Mouse (Mus musculus): Measurements from ENCODE around the gene Gemin2. TPM values are rescaled to one million over a fixed set of nuclear protein-coding genes. Genes with fewer than 3 reads are reported as not detected.

Gene Gemin2
- total and polyA plus RNA-seq, 2 experiments from 2014 or later: 6.9 to 10.6 TPM

DNA sequence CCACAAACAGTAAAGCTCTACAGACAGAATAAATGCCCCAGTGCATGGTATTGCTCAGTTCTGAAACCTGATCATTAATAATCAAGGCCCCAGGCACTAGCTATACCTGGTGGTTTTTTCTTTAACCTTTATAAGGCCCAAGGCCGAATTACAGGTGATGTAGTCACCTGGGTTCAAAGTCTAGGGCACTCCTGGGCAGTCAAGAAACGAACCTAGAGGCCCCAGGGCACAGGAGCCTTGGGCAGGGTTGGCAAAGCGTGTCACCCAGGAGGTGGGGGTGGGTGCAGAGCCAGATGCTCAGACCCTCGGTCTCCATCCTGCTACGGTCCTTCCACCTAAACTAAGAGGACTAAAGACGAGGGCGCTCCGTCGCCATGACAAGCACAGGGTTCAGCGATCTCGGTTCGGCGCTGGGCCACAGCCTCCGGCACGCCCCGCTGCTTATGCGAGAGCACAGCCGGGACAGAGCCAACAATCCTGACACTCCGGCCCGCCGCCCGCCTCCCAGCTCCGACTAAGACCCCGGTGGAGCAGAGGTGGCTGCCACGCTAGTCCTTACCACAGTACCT is 1.8 kb upstream of the Gemin2 start:
- WGBS: 1% methylated on average over 25 of the region's 25 CpGs
- DNase-seq (ENCODE audit: low spot score): no peak
- H3K4me1 ChIP-seq (ENCODE audit: insufficient read depth, low read length): peaks cover 2% of the 10 kb centered on the region; the same call in 1 of the 2 replicates
- TF ChIP-seq CTCF (IDR thresholded peaks at IDR 0.05): no peak
- peak overlapping the region; percentile 88 for H3K4me3 ChIP-seq (ENCODE audit: low read depth, low read length)
- H3K4me2 ChIP-seq (ENCODE audit: low read depth, low read length, poor library complexity, severe bottlenecking): peak overlapping the region; percentile 76
- no peaks in the 10 kb centered on the region for H3K27me3 ChIP-seq (ENCODE audit: insufficient read depth, low read length)
- peak overlapping the region; percentile 86 for H3K9ac ChIP-seq (replicated peaks; ENCODE audit: low read length, poor library complexity, severe bottlenecking)
- peaks cover 5% of the 10 kb centered on the region; the same call in 1 of the 2 replicates for H3K36me3 ChIP-seq (ENCODE audit: insufficient read depth, low read length)
- no peak for ATAC-seq (ENCODE audit: low FRiP score)
- peak overlapping the region; percentile 89 for H3K27ac ChIP-seq (ENCODE audit: low read depth, low read length)
- no peaks in the 10 kb centered on the region for H3K9me3 ChIP-seq (ENCODE audit: low read length)

DNA sequence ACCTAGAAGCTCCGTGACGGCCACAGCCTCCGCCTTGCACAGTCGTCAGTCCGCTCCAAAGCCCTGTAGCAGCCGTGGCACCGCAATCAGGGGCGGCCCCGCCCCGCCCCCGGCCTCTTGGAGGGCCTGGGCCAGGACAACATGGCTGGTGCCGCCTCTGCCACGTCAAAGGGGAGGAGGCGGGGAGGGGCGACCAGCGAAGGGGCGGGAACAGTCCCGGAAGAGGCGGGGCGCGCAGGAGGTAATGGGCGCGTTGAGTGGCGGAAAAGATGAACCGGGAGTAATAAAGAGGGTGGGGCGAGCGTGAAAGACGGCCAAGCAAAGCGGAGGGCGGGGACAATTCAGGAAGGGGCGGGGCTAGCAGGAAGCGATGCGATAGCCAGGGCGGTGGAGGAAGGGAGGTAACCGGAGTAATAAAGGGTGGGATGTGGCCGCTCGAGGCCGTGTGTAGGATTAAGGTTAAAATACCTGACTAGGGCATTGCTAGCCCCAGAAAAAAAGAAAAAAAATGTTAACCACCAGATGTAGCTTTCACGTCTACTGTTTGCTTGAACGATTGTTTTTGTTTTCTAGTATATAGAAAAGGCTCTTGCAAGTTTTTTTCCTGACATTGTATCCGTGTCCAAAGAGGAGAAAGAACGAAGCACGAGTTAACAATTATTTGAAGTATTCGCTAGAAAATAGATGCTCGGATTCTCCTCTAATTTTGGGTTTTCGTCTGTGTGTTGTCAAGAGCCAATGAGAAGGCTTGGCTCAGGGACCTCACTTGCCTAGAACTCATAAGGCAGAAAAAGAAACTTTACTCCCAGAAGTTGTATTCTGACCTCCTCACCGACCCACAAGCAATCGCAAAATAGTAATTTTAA is 1.1 kb upstream of the Gemin2 start, which contains the start of gene Sec23a:
TSS of gene Sec23a (minus strand) at position 174 of the 866 bp plus-strand sequence.
- under 1% methylated on average over 46 of the region's 48 CpGs for WGBS
- peak within 1 kb of the TSS; percentile 86 for H3K9ac ChIP-seq (replicated peaks; ENCODE audit: low read length, poor library complexity, severe bottlenecking)
- H3K4me2 ChIP-seq (ENCODE audit: low read depth, low read length, poor library complexity, severe bottlenecking): peak within 1 kb of the TSS; percentile 76
- H3K27me3 ChIP-seq (ENCODE audit: insufficient read depth, low read length): no peaks in the 10 kb centered on the region
- ATAC-seq (ENCODE audit: low FRiP score): peak; percentile 96
- H3K36me3 ChIP-seq (ENCODE audit: insufficient read depth, low read length): no peaks in the 10 kb centered on the region
- peak within 1 kb of the TSS; percentile 88 for H3K4me3 ChIP-seq (ENCODE audit: low read depth, low read length)
- TF ChIP-seq CTCF (IDR thresholded peaks at IDR 0.05): no peak
- H3K27ac ChIP-seq (ENCODE audit: low read depth, low read length): peak within 1 kb of the TSS; percentile 89
- H3K9me3 ChIP-seq (ENCODE audit: low read length): no peaks in the 10 kb centered on the region
- H3K4me1 ChIP-seq (ENCODE audit: insufficient read depth, low read length): peaks cover 2% of the 10 kb centered on the region; the same call in 1 of the 2 replicates
- peak; percentile 97 for DNase-seq (ENCODE audit: low spot score)

- Histone ChIP-seq H3K9ac (replicated peaks; ENCODE audit: low read length, poor library complexity, severe bottlenecking) (peak overlapping the region; percentile 39; the same call in 1 of the 2 replicates), H3K4me1 (ENCODE audit: insufficient read depth, low read length) (peaks cover 2% of the 10 kb centered on the region; the same call in 1 of the 2 replicates), H3K36me3 (ENCODE audit: insufficient read depth, low read length) (no peaks in the 10 kb centered on the region), H3K27ac (ENCODE audit: low read depth, low read length) (no peak overlapping the region), H3K4me3 (ENCODE audit: low read depth, low read length) (peak overlapping the region; percentile 88), H3K27me3 (ENCODE audit: insufficient read depth, low read length) (no peaks in the 10 kb centered on the region), H3K9me3 (ENCODE audit: low read length) (no peaks in the 10 kb centered on the region), H3K4me2 (ENCODE audit: low read depth, low read length, poor library complexity, severe bottlenecking) (peak overlapping the region; percentile 76)
- TF ChIP-seq CTCF (IDR thresholded peaks at IDR 0.05): no peak
- no peak for DNase-seq (ENCODE audit: low spot score)
- 4% methylated on average over 7 of the region's 7 CpGs for WGBS
- ATAC-seq (ENCODE audit: low FRiP score): no peak
Observed at GRCm38 (mm10) chr12:59012710-59013091, 492 bp upstream of the Gemin2 start.

GRCm38 (mm10) chr12:59017970-59018369 is 4.8 kb downstream of the Gemin2 start:
- ATAC-seq (ENCODE audit: low FRiP score): no peak
- 92% methylated on average over 8 of the region's 8 CpGs for WGBS
- Histone ChIP-seq H3K4me3 (ENCODE audit: low read depth, low read length) (no peak overlapping the region), H3K27ac (ENCODE audit: low read depth, low read length) (no peak overlapping the region), H3K27me3 (ENCODE audit: insufficient read depth, low read length) (no peaks in the 10 kb centered on the region), H3K36me3 (ENCODE audit: insufficient read depth, low read length) (peaks cover 10% of the 10 kb centered on the region), H3K9ac (replicated peaks; ENCODE audit: low read length, poor library complexity, severe bottlenecking) (no peak overlapping the region), H3K9me3 (ENCODE audit: low read length) (no peaks in the 10 kb centered on the region), H3K4me2 (ENCODE audit: low read depth, low read length, poor library complexity, severe bottlenecking) (no peak overlapping the region), H3K4me1 (ENCODE audit: insufficient read depth, low read length) (no peaks in the 10 kb centered on the region)
- DNase-seq (ENCODE audit: low spot score): no peak
- no peak for TF ChIP-seq CTCF (IDR thresholded peaks at IDR 0.05)

DNA sequence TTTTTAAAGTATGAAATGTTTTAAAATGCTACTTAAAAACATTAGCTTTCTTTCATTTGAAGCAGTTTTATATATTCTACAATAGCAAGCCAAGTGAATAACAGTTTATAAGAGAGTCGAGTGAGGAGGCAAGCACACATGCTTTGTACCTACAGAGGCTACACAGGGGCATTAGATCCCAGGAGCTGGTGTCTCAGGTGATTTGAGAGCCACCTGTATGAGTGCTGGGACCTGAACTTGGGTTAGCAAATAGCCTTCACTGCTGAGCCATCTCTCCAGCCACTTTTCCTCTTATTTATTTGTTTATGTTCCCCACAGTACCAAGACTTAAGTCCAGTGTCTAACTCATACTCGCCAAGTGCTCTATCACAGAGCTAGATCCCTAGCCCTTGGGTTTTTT is 6.7 kb downstream of the Gemin2 start:
- 85% methylated on average over 2 of the region's 2 CpGs for WGBS
- TF ChIP-seq CTCF (IDR thresholded peaks at IDR 0.05): no peak
- no peak overlapping the region for H3K9ac ChIP-seq (replicated peaks; ENCODE audit: low read length, poor library complexity, severe bottlenecking)

DNA sequence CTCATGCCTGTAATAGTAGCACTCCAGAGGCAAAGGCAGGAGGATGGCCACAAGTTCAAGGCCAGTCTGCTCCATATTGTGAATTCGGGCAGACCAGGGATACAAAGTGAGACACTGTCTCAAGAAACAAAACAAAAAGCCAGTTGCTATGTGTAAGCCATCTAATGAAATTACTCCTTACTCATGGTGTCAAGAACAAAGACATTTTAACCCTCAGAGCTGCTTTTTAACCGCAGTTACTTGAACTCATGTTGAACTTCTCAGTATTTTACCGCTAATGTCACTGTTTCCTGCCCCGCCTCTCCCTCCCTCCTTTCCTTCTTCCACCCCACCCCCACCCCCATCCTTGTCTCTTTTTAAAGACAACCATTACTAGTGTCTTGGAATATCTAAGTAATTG is 8.1 kb downstream of the Gemin2 start:
- TF ChIP-seq CTCF (IDR thresholded peaks at IDR 0.05): no peak
- ATAC-seq (ENCODE audit: low FRiP score): no peak
- Histone ChIP-seq H3K27ac (ENCODE audit: low read depth, low read length) (no peak overlapping the region), H3K4me1 (ENCODE audit: insufficient read depth, low read length) (no peaks in the 10 kb centered on the region), H3K9me3 (ENCODE audit: low read length) (no peaks in the 10 kb centered on the region), H3K4me3 (ENCODE audit: low read depth, low read length) (no peak overlapping the region), H3K27me3 (ENCODE audit: insufficient read depth, low read length) (no peaks in the 10 kb centered on the region), H3K36me3 (ENCODE audit: insufficient read depth, low read length) (peaks cover 14% of the 10 kb centered on the region), H3K9ac (replicated peaks; ENCODE audit: low read length, poor library complexity, severe bottlenecking) (no peak overlapping the region), H3K4me2 (ENCODE audit: low read depth, low read length, poor library complexity, severe bottlenecking) (no peak overlapping the region)
- 96% methylated on average over 4 of the region's 4 CpGs for WGBS
- DNase-seq (ENCODE audit: low spot score): no peak

More for the DNA sequence above, 6.7 kb downstream of the Gemin2 start:
- H3K27ac ChIP-seq (ENCODE audit: low read depth, low read length): no peak overlapping the region
- ATAC-seq (ENCODE audit: low FRiP score): no peak
- H3K4me2 ChIP-seq (ENCODE audit: low read depth, low read length, poor library complexity, severe bottlenecking): no peak overlapping the region
- H3K4me1 ChIP-seq (ENCODE audit: insufficient read depth, low read length): no peaks in the 10 kb centered on the region
- peaks cover 10% of the 10 kb centered on the region for H3K36me3 ChIP-seq (ENCODE audit: insufficient read depth, low read length)
- DNase-seq (ENCODE audit: low spot score): no peak
- H3K4me3 ChIP-seq (ENCODE audit: low read depth, low read length): no peak overlapping the region
- H3K27me3 ChIP-seq (ENCODE audit: insufficient read depth, low read length): no peaks in the 10 kb centered on the region
- no peaks in the 10 kb centered on the region for H3K9me3 ChIP-seq (ENCODE audit: low read length)
